Mouse (Mus musculus) stomach, embryonic 16.5 days (tissue): Measurements from ENCODE around the gene Xrcc2. TPM values are rescaled to one million over a fixed set of nuclear protein-coding genes. Genes with fewer than 3 reads are reported as not detected.
"Not testable (repeated sequence)": the region's sequence is repeated elsewhere in the genome, so short reads cannot be mapped to it uniquely, and the experiment has no call there.

ENCODE experiments used
- ATAC-seq: fragments of 200-750 bp; cut with Nextera tagmentation; 2 replicates; pipeline ENCODE4 v1.8.0; 2017; ENCODE audit warnings: moderate number of reproducible peaks, moderate TSS enrichment; ENCODE audit not compliant: insufficient read depth, low FRiP score
- H3K27ac ChIP-seq: fragments of 300-500 bp; sonication (generic); 2 replicates; pipeline ENCODE4 v1.5.1; 2014; ENCODE audit warnings: low read length
- H3K27me3 ChIP-seq: fragments of 300-500 bp; sonication (generic); 2 replicates; pipeline ENCODE4 v1.6.1; 2014; ENCODE audit warnings: low read length, control low read depth, mixed read lengths; ENCODE audit not compliant: control insufficient read depth, insufficient read depth
- H3K36me3 ChIP-seq: fragments of 300-500 bp; sonication (generic); 2 replicates; pipeline ENCODE4 v1.6.1; 2014; ENCODE audit warnings: low read length; ENCODE audit not compliant: control insufficient read depth, insufficient read depth
- H3K4me1 ChIP-seq: fragments of 300-500 bp; sonication (generic); 2 replicates; pipeline ENCODE4 v1.6.1; 2014; ENCODE audit warnings: low read length, control low read depth, mixed read lengths; ENCODE audit not compliant: control insufficient read depth, insufficient read depth
- H3K4me2 ChIP-seq: fragments of 300-500 bp; sonication (generic); 2 replicates; pipeline ENCODE4 v1.6.1; 2014; ENCODE audit warnings: low read depth, low read length, mixed read lengths
- H3K4me3 ChIP-seq: fragments of 300-500 bp; sonication (generic); replicated peaks from 2 replicates; pipeline ENCODE4 v1.5.1; 2014; ENCODE audit warnings: mild to moderate bottlenecking, low read length
- H3K9ac ChIP-seq: fragments of 300-500 bp; sonication (generic); 2 replicates; pipeline ENCODE4 v1.6.1; 2014; ENCODE audit warnings: low read length
- H3K9me3 ChIP-seq: fragments of 300-500 bp; sonication (generic); replicated peaks from 2 replicates; pipeline ENCODE4 v1.6.1; 2016; ENCODE audit warnings: low read length, control low read depth; ENCODE audit not compliant: control insufficient read depth
- WGBS: fragments of 180-500 bp; shearing (Covaris S2); extraction: QIAGEN DNeasy Blood & Tissue Kit; methylation state at CpG from one replicate; pipeline ENCODE4 v1.1.7; 2014; 5-methylcytosine and 5-hydroxymethylcytosine counted together
- polyA plus RNA-seq: library from polyadenylated mRNA; unstranded; fragments of >200 nt; fragmentation: Nextera tagmentation; extraction: Ambion mirVana; gene quantifications from 2 replicates; pipeline ENCODE4 v1.2.1, GENCODE M21; 2015

Gene Xrcc2
- 7.2 TPM in 2 replicates for polyA plus RNA-seq

- Histone ChIP-seq H3K4me2 (peak within 1 kb of the TSS; percentile 83), H3K27ac (peak within 1 kb of the TSS; percentile 52; the same call in 1 of the 2 replicates)
These were observed at the start of gene Xrcc2 for GRCm38 (mm10) chr5:25705567-25706349. Xrcc2 (minus strand) TSS chr5:25705825.

DNA sequence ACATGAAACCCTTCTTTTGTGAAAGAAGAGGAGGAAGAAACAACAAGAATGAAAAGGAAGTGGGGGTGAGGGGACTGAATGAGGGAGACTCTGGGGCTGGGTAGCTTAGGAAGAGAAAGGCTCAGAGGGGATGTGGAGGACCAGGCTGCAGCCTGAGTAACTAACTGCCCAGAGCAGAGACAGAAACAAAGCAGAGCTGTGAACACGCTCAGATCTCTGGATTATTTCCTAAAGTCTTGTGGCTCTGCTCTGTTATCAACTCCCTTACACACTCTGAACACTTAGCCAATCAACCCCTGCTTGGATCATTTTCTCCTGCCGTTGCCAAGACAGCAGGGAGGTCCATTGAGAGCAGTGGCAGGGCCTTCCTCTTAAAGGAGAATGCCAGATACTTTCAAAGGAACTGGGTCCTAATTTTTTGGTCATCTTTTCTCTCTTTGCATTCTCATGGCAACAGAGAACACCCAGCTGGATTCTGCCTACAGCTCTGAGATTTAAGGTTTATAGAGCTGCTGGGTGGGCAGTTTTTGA is 48.7 kb upstream of the Xrcc2 start:
- H3K27me3 ChIP-seq: no peaks in the 10 kb centered on the region
- no peaks in the 10 kb centered on the region for H3K9me3 ChIP-seq
- no peak overlapping the region for H3K9ac ChIP-seq
- peak; percentile 77 for ATAC-seq
- H3K4me3 ChIP-seq: no peak overlapping the region
- no peaks in the 10 kb centered on the region for H3K36me3 ChIP-seq
- WGBS: 6% methylated on average over 2 of the region's 2 CpGs
- peak overlapping the region; percentile 49 for H3K27ac ChIP-seq
- H3K4me2 ChIP-seq: no peak overlapping the region
- peaks cover 11% of the 10 kb centered on the region; the same call in 1 of the 2 replicates for H3K4me1 ChIP-seq

More at GRCm38 (mm10) chr5:25705567-25706349, at the start of gene Xrcc2:
- WGBS: 8% methylated on average over 51 of the region's 51 CpGs
- Histone ChIP-seq H3K36me3 (no peaks in the 10 kb centered on the region; the same call in 1 of the 2 replicates), H3K9ac (peak within 1 kb of the TSS; percentile 83), H3K9me3 (no peaks in the 10 kb centered on the region), H3K4me1 (peaks cover 7% of the 10 kb centered on the region), H3K27me3 (no peaks in the 10 kb centered on the region), H3K4me3 (peak within 1 kb of the TSS; percentile 77)
- peak; percentile 95 for ATAC-seq

DNA sequence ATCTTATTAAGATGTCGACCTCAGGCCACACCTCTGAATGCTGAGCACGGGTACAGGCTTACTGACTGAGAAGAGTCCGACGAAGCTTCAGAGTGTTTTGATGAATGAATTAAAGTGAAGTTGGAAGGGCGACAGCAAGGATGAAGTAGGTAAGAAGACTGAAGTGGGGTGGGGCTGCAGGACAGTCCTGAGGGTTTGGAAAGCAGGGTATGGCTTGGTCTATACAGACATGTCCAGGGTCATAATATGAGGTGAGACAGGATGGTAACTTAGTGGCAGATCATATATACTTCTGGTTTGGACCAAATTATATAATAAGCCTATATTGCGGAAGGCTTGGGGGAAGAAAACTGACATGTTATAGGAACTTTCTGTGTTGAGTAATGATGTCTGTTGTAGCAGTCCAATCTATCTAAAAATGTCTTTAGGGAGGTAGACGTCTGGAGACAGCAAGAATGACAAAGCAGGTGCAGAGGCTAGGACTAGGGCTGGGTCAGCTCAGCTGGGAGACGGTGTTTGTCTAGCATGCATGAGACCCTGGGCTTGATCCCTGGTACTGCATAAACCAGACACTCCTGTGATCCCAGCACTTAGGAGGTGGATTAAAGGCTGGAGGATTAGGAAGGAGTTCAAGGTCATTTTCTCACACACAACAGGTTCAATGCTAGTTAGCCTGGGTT is 48.1 kb upstream of the Xrcc2 start:
- H3K4me3 ChIP-seq: no peak overlapping the region
- H3K36me3 ChIP-seq: no peaks in the 10 kb centered on the region
- no peak overlapping the region for H3K4me2 ChIP-seq
- H3K9ac ChIP-seq: no peak overlapping the region
- H3K27ac ChIP-seq: 0 out of 2 replicates have a peak overlapping the region, but pooled peaks have one; percentile 49
- no peaks in the 10 kb centered on the region for H3K27me3 ChIP-seq
- H3K4me1 ChIP-seq: peaks cover 11% of the 10 kb centered on the region; the same call in 1 of the 2 replicates
- no peak for ATAC-seq
- 36% methylated on average over 8 of the region's 8 CpGs for WGBS
- H3K9me3 ChIP-seq: no peaks in the 10 kb centered on the region

DNA sequence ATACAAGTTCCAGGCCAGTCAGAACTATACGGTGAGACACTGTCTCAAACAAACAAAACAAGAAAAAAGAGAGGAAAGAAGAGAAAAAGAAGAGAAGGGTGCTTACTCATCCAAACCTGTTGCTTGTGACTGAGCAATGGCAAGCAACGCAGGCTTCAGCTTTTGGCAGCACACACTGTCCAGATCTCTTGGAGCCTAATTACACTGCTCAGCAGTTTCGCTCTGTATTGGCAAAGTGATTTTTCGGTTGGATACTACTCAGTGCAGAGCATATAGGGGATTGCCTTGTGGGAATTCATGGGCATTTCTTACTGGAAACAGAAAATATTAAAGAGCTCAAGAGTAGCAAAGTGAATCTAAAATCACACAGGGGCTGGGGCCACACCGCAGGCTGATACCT is 47.2 kb upstream of the Xrcc2 start:
- Histone ChIP-seq H3K9ac (no peak overlapping the region), H3K9me3 (no peaks in the 10 kb centered on the region), H3K27me3 (no peaks in the 10 kb centered on the region), H3K27ac (no peak overlapping the region), H3K4me1 (peaks cover 11% of the 10 kb centered on the region; the same call in 1 of the 2 replicates), H3K36me3 (no peaks in the 10 kb centered on the region), H3K4me2 (no peak overlapping the region), H3K4me3 (no peak overlapping the region)
- WGBS: 68% methylated on average over 5 of the region's 5 CpGs
- ATAC-seq: no peak

GRCm38 (mm10) chr5:25751552-25751951 is 45.9 kb upstream of the Xrcc2 start:
- H3K9me3 ChIP-seq: no peaks in the 10 kb centered on the region
- ATAC-seq: no peak
- H3K4me2 ChIP-seq: no peak overlapping the region
- no peaks in the 10 kb centered on the region for H3K36me3 ChIP-seq
- no peak overlapping the region for H3K27ac ChIP-seq
- no peaks in the 10 kb centered on the region for H3K27me3 ChIP-seq
- H3K4me1 ChIP-seq: peaks cover 11% of the 10 kb centered on the region; the same call in 1 of the 2 replicates
- H3K9ac ChIP-seq: no peak overlapping the region
- no peak overlapping the region for H3K4me3 ChIP-seq

DNA sequence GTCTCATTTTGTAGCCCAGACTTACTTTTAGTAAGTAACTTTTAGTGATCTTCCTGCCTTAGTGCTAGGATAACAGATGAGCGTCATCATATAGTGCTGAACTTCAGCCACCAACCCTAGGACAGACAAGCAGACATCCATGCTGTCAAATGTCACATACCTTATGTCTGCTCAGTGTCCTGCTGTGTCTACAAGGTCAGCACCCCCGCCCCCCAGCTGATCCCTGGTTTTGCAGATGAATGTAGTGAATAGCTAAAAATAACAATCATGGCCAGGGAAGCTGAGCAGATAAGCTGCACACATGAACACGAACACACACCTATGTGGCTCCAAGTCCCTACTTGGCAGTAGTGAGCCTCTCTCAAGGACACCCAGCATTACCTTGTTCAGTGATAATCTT is 43.0 kb upstream of the Xrcc2 start:
- 69% methylated on average over 3 of the region's 3 CpGs for WGBS
- H3K9ac ChIP-seq: no peak overlapping the region
- no peak for ATAC-seq
- H3K9me3 ChIP-seq: no peaks in the 10 kb centered on the region
- no peaks in the 10 kb centered on the region for H3K36me3 ChIP-seq
- no peak overlapping the region for H3K4me2 ChIP-seq
- no peaks in the 10 kb centered on the region for H3K27me3 ChIP-seq
- no peaks in the 10 kb centered on the region for H3K4me1 ChIP-seq
- H3K4me3 ChIP-seq: no peak overlapping the region
- H3K27ac ChIP-seq: no peak overlapping the region

DNA sequence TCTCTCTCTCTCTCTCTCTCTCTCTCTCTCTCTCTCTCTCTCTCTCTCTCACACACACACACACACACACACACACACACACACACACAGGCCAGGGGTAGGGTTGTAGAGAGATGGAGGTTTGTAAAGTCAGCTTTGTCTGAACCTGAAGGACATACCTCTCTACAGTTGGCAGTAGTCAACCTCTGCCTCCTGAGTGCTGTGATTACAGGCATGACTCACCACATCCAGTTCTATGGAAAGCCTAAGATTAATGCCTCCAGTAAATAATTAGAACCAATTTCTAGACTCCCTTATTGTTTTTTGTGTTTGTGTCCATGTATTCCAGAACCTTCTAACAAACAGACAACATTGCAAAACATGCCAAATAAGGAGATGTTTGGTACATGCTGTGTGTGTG is 42.3 kb upstream of the Xrcc2 start:
- Histone ChIP-seq H3K9me3 (no peaks in the 10 kb centered on the region), H3K27ac (no peak overlapping the region), H3K4me3 (no peak overlapping the region), H3K4me2 (no peak overlapping the region), H3K9ac (no peak overlapping the region), H3K36me3 (no peaks in the 10 kb centered on the region), H3K4me1 (no peaks in the 10 kb centered on the region), H3K27me3 (no peaks in the 10 kb centered on the region)
- no peak for ATAC-seq

DNA sequence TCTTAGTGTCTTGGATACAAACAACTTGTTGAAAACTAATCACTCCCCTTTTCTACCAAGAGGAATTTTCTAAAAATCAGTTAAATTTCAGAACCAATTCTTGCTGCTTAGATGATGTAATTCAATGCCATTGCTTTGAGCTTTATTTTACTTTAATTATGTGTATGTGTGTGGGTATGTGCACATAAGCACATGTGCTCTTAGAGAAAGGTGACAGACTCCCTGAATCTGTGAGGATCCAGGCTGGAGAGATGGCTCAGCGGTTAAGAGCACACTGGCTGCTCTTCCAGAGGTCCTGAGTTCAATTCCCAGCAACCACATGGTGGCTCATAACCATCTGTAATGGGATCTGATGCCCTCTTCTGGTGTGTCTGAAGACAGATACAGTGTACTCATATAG is 33.3 kb upstream of the Xrcc2 start:
- H3K36me3 ChIP-seq, H3K27ac ChIP-seq, H3K4me2 ChIP-seq, ATAC-seq, H3K9me3 ChIP-seq, H3K27me3 ChIP-seq, H3K9ac ChIP-seq, H3K4me1 ChIP-seq, H3K4me3 ChIP-seq: not testable (repeated sequence)
- WGBS: 86% methylated on average over 1 of the region's 1 CpGs

DNA sequence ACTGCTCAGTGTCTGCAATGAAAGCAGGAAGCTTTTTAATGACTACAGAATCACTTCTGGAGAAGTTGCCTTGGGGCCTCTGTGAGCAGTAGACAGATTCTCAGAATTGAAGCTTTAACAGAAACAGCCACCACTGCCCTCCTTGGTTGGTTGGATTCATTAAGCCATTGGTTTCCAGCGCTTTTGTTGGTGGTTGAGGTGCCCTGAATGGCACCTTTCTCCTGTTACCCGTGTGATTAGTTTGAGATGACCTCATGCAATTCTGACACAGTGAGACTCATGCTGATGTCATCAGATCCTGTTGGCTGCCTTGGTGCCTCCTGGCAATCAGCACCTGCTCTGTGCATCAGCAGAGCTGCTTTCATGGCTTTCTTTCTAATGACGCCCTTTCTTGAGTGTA is 32.8 kb upstream of the Xrcc2 start:
- ATAC-seq: no peak

More for the DNA sequence above, 32.8 kb upstream of the Xrcc2 start:
- H3K9me3 ChIP-seq: no peaks in the 10 kb centered on the region
- 62% methylated on average over 3 of the region's 3 CpGs for WGBS
- no peaks in the 10 kb centered on the region for H3K4me1 ChIP-seq
- no peak overlapping the region for H3K4me3 ChIP-seq
- H3K36me3 ChIP-seq: no peaks in the 10 kb centered on the region
- no peaks in the 10 kb centered on the region for H3K27me3 ChIP-seq
- H3K9ac ChIP-seq: no peak overlapping the region
- no peak overlapping the region for H3K27ac ChIP-seq
- H3K4me2 ChIP-seq: no peak overlapping the region
